Mouse (Mus musculus) limb, embryonic 12.5 days (tissue): ENCODE results near the gene Stat6. TPM values are rescaled to one million over a fixed set of nuclear protein-coding genes. Genes with fewer than 3 reads are reported as not detected.

Experiments
- ATAC-seq: fragments of 200-750 bp; cut with Nextera tagmentation; 2 replicates; pipeline ENCODE4 v1.8.0; 2017; ENCODE audit warnings: low read depth, moderate TSS enrichment; ENCODE audit not compliant: insufficient number of reproducible peaks, insufficient read depth, low FRiP score, low TSS enrichment
- H3K27ac ChIP-seq: fragments of 300-500 bp; sonication (generic); 2 replicates; pipeline ENCODE4 v1.5.1; 2016; ENCODE audit warnings: mild to moderate bottlenecking, moderate library complexity
- H3K27me3 ChIP-seq: fragments of 300-500 bp; sonication (generic); 2 replicates; pipeline ENCODE4 v1.6.1; 2016; ENCODE audit warnings: mild to moderate bottlenecking, moderate library complexity
- H3K36me3 ChIP-seq: fragments of 300-500 bp; sonication (generic); 2 replicates; pipeline ENCODE4 v1.6.1; 2016; ENCODE audit warnings: mild to moderate bottlenecking, moderate library complexity
- H3K4me1 ChIP-seq: fragments of 300-500 bp; sonication (generic); replicated peaks from 2 replicates; pipeline ENCODE4 v1.6.1; 2016
- H3K4me2 ChIP-seq: fragments of 300-500 bp; sonication (generic); 2 replicates; pipeline ENCODE4 v1.6.1; 2016; ENCODE audit warnings: mild to moderate bottlenecking, moderate library complexity
- H3K4me3 ChIP-seq: fragments of 300-500 bp; sonication (generic); replicated peaks from 2 replicates; pipeline ENCODE4 v1.5.1; 2016; ENCODE audit warnings: mild to moderate bottlenecking
- H3K9ac ChIP-seq: fragments of 300-500 bp; sonication (generic); replicated peaks from 2 replicates; pipeline ENCODE4 v1.6.1; 2016; ENCODE audit warnings: mild to moderate bottlenecking, moderate library complexity
- H3K9me3 ChIP-seq: fragments of 300-500 bp; sonication (generic); 2 replicates; pipeline ENCODE4 v1.6.1; 2016; ENCODE audit warnings: mild to moderate bottlenecking, moderate library complexity
- WGBS: fragments of 180-500 bp; shearing (Covaris S2); methylation state at CpG from one replicate; pipeline ENCODE4 v1.1.7; 2016; 5-methylcytosine and 5-hydroxymethylcytosine counted together
- polyA plus RNA-seq: library from polyadenylated mRNA; unstranded; fragments of >200 nt; fragmentation: Nextera tagmentation; extraction: Ambion mirVana; gene quantifications from 2 replicates; pipeline ENCODE4 v1.2.1, GENCODE M21; 2016

Gene Stat6
- polyA plus RNA-seq, result 8.7 and 12.1 TPM in 2 replicates

DNA sequence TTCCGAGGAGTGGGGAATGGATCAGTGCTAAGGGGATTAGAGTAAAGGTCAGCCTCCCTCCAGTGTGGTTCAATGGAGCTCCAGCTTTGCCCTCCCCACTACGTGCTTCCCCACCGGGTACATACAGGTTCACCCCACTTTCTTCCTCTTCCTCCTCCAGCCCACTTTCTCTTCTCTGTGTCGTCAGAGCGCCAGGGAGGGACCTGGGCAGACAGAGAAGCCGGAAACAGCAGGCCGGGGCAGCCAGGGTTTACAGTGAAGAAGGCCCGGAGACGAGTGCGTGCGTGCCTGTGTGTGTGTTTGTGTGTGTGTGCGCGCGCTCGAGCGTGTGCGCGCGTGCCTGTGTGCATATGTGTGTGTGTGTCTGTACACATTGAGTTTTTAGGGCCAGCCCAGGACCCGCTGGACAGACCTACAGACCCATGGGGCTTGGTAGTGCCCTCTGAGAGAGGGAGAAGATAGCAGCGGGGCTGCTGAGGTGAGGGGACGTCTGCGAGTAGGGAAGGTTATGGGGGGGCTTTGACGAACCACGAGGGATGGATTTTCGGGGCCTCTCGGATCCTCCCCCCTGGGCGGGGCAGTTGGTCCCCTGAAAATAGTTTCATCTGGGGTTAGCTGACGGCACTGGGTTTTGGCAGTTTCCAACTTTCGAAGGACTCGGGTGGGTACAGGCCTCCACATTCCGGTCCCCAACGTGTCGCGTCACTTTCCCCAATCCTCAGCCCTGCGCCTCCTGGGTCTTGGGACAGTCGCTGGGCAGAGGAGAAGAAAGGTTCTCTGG lies at the start of gene Stat6:
Stat6 (plus strand) TSS at position 215 of the 781 bp plus-strand sequence.
- peak within 1 kb of the TSS; percentile 66 for H3K27ac ChIP-seq
- H3K4me1 ChIP-seq, result peaks cover 26% of the 10 kb centered on the region
- peak within 1 kb of the TSS; percentile 42 for H3K4me3 ChIP-seq
- 7% methylated on average over 37 of the region's 37 CpGs for WGBS
- peak within 1 kb of the TSS; percentile 64 for H3K9ac ChIP-seq
- H3K27me3 ChIP-seq, result no peaks in the 10 kb centered on the region
- peak within 1 kb of the TSS; percentile 74 for H3K4me2 ChIP-seq
- no peaks in the 10 kb centered on the region for H3K36me3 ChIP-seq
- peak; percentile 53; the same call in 1 of the 2 replicates for ATAC-seq
- H3K9me3 ChIP-seq, result no peaks in the 10 kb centered on the region

DNA sequence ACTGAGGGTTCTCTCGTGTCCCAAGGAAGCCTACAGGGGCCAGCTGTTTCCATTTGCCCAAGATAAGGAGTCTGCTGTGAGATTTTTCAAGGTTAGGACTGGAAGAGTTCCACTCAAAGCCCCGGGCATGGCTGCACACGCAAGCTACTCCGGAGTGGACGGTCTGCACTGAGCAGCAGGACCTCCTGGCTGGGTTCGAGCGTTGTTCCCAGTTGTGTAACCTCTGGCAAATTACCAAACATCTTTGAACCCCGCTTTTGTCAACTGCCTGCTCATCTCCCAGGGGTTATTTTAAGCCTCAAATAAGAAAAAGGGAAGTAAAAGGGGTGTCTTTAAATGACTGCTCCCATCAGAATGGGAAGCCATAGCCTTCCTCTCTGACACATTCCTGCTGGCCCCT lies 48.4 kb upstream of the Stat6 start:
- H3K27ac ChIP-seq, result no peak overlapping the region
- H3K4me3 ChIP-seq, result no peak overlapping the region
- H3K27me3 ChIP-seq, result no peaks in the 10 kb centered on the region
- no peak overlapping the region for H3K9ac ChIP-seq
- peaks cover 33% of the 10 kb centered on the region for H3K4me1 ChIP-seq
- no peak for ATAC-seq
- no peak overlapping the region for H3K4me2 ChIP-seq
- WGBS, result 93% methylated on average over 8 of the region's 8 CpGs
- no peaks in the 10 kb centered on the region for H3K9me3 ChIP-seq
- peaks cover 85% of the 10 kb centered on the region for H3K36me3 ChIP-seq

DNA sequence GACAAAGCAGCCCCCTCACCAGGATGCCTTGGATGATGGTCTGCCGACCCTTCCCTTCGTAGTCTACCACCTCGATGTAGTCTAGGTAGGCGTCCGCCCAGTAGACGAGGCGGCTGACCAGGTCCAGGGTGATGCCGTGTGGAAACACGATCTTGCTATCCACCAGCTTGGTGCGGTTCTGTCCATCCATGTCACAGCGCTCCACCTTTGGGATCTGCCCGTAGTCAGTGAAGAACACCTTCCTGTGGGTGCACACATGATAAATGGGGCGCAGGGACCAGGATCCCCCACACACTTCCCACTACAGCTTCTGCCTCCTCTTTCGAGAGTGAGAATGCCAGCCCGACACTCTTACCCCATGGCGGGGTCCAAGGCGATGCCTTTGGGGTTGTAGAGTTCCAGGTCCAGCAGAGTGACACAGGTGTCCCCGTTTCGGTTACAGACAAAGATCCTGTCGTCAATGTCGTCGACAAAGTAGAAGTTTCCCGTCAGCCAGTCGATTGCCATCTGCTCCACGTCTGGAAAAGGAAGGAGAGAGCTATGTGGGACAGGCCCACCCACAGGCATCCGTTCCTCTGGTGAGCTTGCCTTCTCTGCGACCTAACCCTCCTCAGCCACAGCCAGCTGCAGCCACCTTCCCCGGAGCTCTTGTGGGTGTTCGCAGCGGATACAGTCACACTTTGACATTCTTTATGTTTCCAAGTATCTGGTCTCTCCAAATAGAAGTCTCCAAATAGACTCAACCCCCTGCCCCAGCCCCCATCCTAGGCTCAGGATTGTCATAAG lies 47.7 kb upstream of the Stat6 start:
- H3K9me3 ChIP-seq, result no peaks in the 10 kb centered on the region
- no peak overlapping the region for H3K9ac ChIP-seq
- peaks cover 83% of the 10 kb centered on the region for H3K36me3 ChIP-seq
- no peak overlapping the region for H3K4me2 ChIP-seq
- H3K27ac ChIP-seq, result no peak overlapping the region
- H3K4me1 ChIP-seq, result peaks cover 40% of the 10 kb centered on the region
- H3K27me3 ChIP-seq, result no peaks in the 10 kb centered on the region
- WGBS, result 89% methylated on average over 30 of the region's 30 CpGs
- H3K4me3 ChIP-seq, result no peak overlapping the region
- no peak for ATAC-seq

DNA sequence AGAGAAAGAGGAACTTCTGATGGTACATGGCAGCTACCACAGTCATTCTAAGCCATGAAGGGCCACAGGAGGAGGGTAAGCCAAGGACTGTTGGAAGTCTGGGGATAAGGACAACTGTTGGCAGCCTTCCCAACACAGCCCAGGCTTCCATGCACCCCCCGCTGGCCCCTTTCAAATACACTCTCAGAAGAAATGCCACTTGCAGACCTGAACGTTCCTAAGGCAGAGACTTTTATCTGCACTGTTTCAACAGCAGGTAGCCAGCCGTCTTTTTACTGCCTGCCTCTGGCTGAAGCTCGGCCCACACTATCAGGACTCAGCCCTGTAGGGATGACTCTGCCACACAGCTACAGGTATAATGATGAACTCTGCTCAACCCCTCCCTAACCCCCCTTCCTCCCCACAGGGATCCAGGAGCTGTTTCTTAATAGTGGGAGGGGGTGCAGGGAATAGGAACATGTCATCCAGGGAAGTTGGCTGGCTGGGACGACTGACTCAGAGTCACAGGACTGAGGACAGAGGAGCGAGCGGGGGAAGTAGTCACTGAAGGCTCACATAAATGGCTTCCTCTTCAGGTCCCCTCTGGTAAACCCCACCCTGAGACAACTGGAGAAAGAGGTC lies 46.4 kb upstream of the Stat6 start:
- Histone ChIP-seq H3K9me3 (no peaks in the 10 kb centered on the region), H3K27ac (peak overlapping the region; percentile 66; the same call in 1 of the 2 replicates), H3K4me2 (no peak overlapping the region), H3K9ac (no peak overlapping the region), H3K4me1 (peaks cover 50% of the 10 kb centered on the region), H3K36me3 (peaks cover 83% of the 10 kb centered on the region), H3K4me3 (no peak overlapping the region), H3K27me3 (no peaks in the 10 kb centered on the region)
- peak; percentile 17; the same call in 1 of the 2 replicates for ATAC-seq
- WGBS, result 44% methylated on average over 7 of the region's 7 CpGs

DNA sequence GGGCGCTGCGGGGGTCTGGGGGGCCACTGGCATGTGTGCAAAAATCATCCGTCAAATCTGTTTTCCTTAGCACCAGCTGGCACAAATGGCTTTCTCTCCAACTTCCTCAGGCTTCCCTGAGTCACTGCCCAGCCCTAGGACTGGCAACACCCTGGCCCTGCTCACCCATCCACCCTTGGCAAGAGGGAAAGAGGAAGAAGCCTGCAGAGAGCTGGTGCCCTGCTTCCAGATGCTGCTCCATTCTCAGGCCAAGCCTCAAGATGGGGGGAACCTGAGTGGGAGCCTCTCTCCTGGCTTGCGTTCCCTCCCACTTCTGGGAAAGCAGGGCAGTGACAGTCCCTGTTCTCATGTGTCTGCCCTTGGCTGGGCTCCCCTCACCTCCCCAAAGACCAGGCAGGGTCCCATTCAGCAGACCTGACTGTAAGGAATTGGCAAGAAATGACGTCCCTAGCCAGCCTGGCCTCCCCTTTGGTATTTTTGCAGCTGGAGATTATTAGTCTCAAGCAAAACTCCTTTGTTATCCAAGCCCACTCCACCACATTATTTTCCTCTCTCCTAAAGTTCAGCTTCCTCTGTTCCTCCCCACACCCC lies 45.4 kb upstream of the Stat6 start:
- H3K9me3 ChIP-seq, result no peaks in the 10 kb centered on the region
- no peaks in the 10 kb centered on the region for H3K27me3 ChIP-seq
- H3K4me3 ChIP-seq, result no peak overlapping the region
- no peak for ATAC-seq
- H3K9ac ChIP-seq, result 0 out of 2 replicates have a peak overlapping the region, but pooled peaks have one; percentile 18
- H3K36me3 ChIP-seq, result peaks cover 83% of the 10 kb centered on the region
- peak overlapping the region; percentile 71; the same call in 1 of the 2 replicates for H3K27ac ChIP-seq
- WGBS, result 69% methylated on average over 5 of the region's 5 CpGs
- peaks cover 50% of the 10 kb centered on the region for H3K4me1 ChIP-seq
- H3K4me2 ChIP-seq, result no peak overlapping the region

DNA sequence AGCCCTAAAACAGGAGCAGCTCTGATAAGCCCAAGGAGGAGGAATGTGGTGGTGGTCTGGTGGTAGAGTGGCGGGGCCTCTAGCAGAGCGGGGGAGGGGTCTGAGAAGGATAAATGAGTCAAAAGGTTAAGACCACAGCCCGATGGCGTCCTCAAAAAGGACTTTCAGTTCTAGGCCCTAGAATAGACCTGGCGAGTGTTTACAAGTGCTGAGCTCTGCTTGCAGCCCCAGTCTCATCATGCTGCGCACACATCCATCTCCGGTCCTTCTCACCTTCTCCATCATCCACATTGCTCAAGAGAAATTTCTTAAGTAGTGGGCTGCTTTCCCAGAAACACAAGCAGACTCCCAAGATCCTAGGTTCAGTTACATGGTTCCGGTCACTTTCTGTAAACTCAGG lies 44.2 kb upstream of the Stat6 start:
- ATAC-seq, result no peak
- WGBS, result 51% methylated on average over 8 of the region's 8 CpGs
- no peak overlapping the region for H3K27ac ChIP-seq
- H3K27me3 ChIP-seq, result no peaks in the 10 kb centered on the region
- no peak overlapping the region for H3K4me2 ChIP-seq
- H3K4me3 ChIP-seq, result no peak overlapping the region
- no peaks in the 10 kb centered on the region for H3K9me3 ChIP-seq
- H3K36me3 ChIP-seq, result peaks cover 83% of the 10 kb centered on the region
- H3K9ac ChIP-seq, result no peak overlapping the region
- peaks cover 55% of the 10 kb centered on the region for H3K4me1 ChIP-seq

DNA sequence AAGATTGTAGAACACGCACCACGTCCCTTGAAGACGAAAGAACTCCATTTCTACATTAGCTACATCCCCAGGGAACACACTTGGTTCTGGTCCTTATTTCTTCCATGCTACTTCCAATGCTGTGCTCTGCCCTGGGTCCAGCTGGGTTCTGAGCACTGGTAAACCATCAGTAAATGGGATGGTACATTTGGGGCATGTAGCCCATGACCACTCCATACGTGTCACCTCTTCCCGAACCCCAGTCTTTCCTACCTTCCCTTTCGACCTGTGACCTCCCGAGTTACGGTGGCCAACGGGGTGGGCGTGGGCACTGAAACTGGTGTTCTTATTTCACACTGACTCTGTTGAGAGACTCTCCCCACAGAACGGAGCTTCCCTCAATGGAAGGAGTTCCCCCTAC lies 43.5 kb upstream of the Stat6 start:
- Histone ChIP-seq H3K36me3 (peaks cover 83% of the 10 kb centered on the region), H3K27ac (0 out of 2 replicates have a peak overlapping the region, but pooled peaks have one; percentile 53), H3K27me3 (no peaks in the 10 kb centered on the region), H3K4me1 (peaks cover 62% of the 10 kb centered on the region), H3K9me3 (no peaks in the 10 kb centered on the region), H3K4me2 (no peak overlapping the region), H3K4me3 (no peak overlapping the region), H3K9ac (no peak overlapping the region)
- 91% methylated on average over 11 of the region's 11 CpGs for WGBS
- ATAC-seq, result no peak

DNA sequence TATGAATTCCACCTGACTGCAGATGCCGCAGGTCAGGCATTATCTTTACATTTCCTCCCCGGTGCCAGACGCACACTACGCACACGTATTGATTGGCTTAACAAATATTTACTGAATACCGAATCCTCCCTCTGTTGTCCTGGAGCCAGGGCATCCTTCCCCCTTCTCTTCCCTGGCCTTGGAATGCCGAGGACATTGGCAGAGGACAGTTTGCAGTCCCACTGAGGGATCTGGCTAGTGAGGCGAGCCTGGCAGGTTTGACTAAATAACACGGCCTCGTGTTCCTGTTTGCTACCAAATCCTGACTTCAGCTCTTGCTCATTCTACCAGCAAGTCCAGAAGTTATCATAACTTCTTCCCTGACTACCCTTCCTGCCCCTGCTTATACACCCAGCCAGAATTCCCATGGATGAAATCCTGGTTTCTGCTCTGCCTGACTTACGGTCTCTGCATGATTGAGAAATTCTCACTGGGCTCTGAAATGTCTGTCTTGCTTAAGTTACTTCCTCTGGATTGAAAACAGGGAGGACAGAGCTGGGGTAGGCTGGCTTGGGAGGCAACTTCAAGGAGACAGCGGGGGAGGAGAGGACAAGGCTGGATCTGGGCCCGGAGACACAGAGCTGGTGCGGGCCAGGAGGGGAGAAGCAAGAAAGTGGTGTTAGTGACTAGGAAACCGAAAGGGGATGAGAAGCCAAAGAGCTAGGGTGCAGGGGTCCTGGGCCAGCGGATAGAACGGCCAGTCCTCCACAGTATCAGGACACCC lies 42.8 kb upstream of the Stat6 start:
- H3K9ac ChIP-seq, result no peak overlapping the region
- WGBS, result 75% methylated on average over 17 of the region's 17 CpGs
- no peaks in the 10 kb centered on the region for H3K27me3 ChIP-seq
- no peak overlapping the region for H3K4me2 ChIP-seq
- no peak for ATAC-seq
- H3K27ac ChIP-seq, result peak overlapping the region; percentile 53
- H3K36me3 ChIP-seq, result peaks cover 83% of the 10 kb centered on the region
- H3K4me3 ChIP-seq, result no peak overlapping the region
- H3K4me1 ChIP-seq, result peaks cover 69% of the 10 kb centered on the region
- H3K9me3 ChIP-seq, result no peaks in the 10 kb centered on the region

DNA sequence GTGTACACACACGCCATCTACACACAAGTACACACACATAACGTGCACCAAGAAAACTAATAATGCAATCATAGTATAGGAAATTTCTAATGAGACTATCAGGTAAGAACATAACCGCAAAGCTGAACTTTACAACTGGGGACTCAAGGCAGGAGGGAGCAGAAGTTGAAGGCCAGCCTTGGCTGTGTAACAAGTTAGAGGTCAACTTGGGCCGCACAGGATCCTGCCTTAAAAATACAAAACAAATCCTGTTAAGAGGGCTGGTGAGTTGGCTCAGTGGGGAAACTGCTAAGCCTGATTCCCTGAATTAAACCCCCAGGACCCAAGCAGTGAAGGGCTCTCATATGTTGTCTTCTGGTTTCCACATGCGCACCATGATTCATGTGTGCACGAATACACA lies 40.6 kb upstream of the Stat6 start:
- Histone ChIP-seq H3K9ac (no peak overlapping the region), H3K27ac (no peak overlapping the region), H3K36me3 (peaks cover 96% of the 10 kb centered on the region), H3K4me3 (no peak overlapping the region), H3K9me3 (no peaks in the 10 kb centered on the region), H3K4me1 (peaks cover 66% of the 10 kb centered on the region), H3K27me3 (no peaks in the 10 kb centered on the region), H3K4me2 (no peak overlapping the region)
- ATAC-seq, result no peak
- WGBS, result 94% methylated on average over 6 of the region's 6 CpGs
